Mouse (Mus musculus) hindbrain, postnatal 0 days (tissue): ENCODE data around the gene Bbs9. TPM values are rescaled to one million over a fixed set of nuclear protein-coding genes. Genes with fewer than 3 reads are reported as not detected.

Experiments
- ATAC-seq: fragments of 200-750 bp; cut with Nextera tagmentation; 2 replicates; pipeline ENCODE4 v1.8.0; 2017; ENCODE audit warnings: mild to moderate bottlenecking, moderate TSS enrichment, moderate library complexity
- DNase-seq: peaks from one replicate; pipeline ENCODE4 v3.0.0-alpha.2; 2015; ENCODE audit warnings: low spot score
- H3K27ac ChIP-seq: fragments of 300-500 bp; sonication (generic); 2 replicates; pipeline ENCODE4 v1.5.1; 2014; ENCODE audit warnings: mild to moderate bottlenecking
- H3K27me3 ChIP-seq: fragments of 300-500 bp; sonication (generic); 2 replicates; pipeline ENCODE4 v1.6.1; 2014; ENCODE audit warnings: low read length, mixed read lengths; ENCODE audit not compliant: insufficient read depth
- H3K36me3 ChIP-seq: fragments of 300-500 bp; sonication (generic); 2 replicates; pipeline ENCODE4 v1.6.1; 2014; ENCODE audit warnings: low read length, mixed read lengths; ENCODE audit not compliant: insufficient read depth
- H3K4me1 ChIP-seq: fragments of 300-500 bp; sonication (generic); 2 replicates; pipeline ENCODE4 v1.6.1; 2014; ENCODE audit warnings: antibody characterized with exemption, low read length, mixed read lengths; ENCODE audit not compliant: insufficient read depth
- H3K4me2 ChIP-seq: fragments of 300-500 bp; sonication (generic); 2 replicates; pipeline ENCODE4 v1.6.1; 2014; ENCODE audit warnings: low read depth, mild to moderate bottlenecking, low read length, moderate library complexity, mixed read lengths
- H3K4me3 ChIP-seq: fragments of 300-500 bp; sonication (generic); 2 replicates; pipeline ENCODE4 v1.5.1; 2014; ENCODE audit warnings: low read length
- H3K9ac ChIP-seq: fragments of 300-500 bp; sonication (generic); replicated peaks from 2 replicates; pipeline ENCODE4 v1.6.1; 2014; ENCODE audit warnings: mild to moderate bottlenecking, low read length, moderate library complexity, mixed read lengths
- H3K9me3 ChIP-seq: fragments of 300-500 bp; sonication (generic); 2 replicates; pipeline ENCODE4 v1.6.1; 2016; ENCODE audit warnings: low read length, mixed read lengths
- CTCF ChIP-seq: IDR thresholded peaks from 2 replicates; pipeline ENCODE4 v1.5.1; 2016; ENCODE audit warnings: antibody characterized with exemption, control low read depth, low read depth
- WGBS: fragments of 180-500 bp; shearing (Covaris S2); extraction: QIAGEN DNeasy Blood & Tissue Kit; methylation state at CpG from one replicate; pipeline ENCODE4 v1.1.7; 2014; 5-methylcytosine and 5-hydroxymethylcytosine counted together
- polyA plus RNA-seq: library from polyadenylated mRNA; unstranded; fragments of >200 nt; fragmentation: Nextera tagmentation; extraction: Ambion mirVana; gene quantifications from 2 replicates; pipeline ENCODE4 v1.2.1, GENCODE M21; 2015
- total RNA-seq: library from RNA; depleted of rRNA; stranded (reverse); fragments of >200 nt; gene quantifications from 2 replicates; pipeline ENCODE4 v1.2.3, GENCODE M21; 2014

Bbs9 gene
- total and polyA plus RNA-seq, 2 experiments from 2014 or later = 15.2 to 27.5 TPM

- Histone ChIP-seq H3K4me1 (no peaks in the 10 kb centered on the region), H3K36me3 (no peaks in the 10 kb centered on the region), H3K4me2 (no peak overlapping the region), H3K27me3 (no peaks in the 10 kb centered on the region), H3K9ac (no peak overlapping the region), H3K9me3 (no peaks in the 10 kb centered on the region), H3K27ac (no peak overlapping the region), H3K4me3 (no peak overlapping the region)
- no peak for TF ChIP-seq CTCF
- 79% methylated on average over 4 of the region's 4 CpGs for WGBS
- no peak for ATAC-seq
- no peak for DNase-seq
Measured at GRCm38 (mm10) chr9:22765618-22766220, 290.2 kb downstream of the Bbs9 start.

GRCm38 (mm10) chr9:22767154-22767553, 291.6 kb downstream of the Bbs9 start:
- WGBS = 93% methylated on average over 5 of the region's 5 CpGs

GRCm38 (mm10) chr9:22767860-22768259, 292.3 kb downstream of the Bbs9 start:
- no peak for DNase-seq
- H3K4me2 ChIP-seq = no peak overlapping the region

More at GRCm38 (mm10) chr9:22767154-22767553, 291.6 kb downstream of the Bbs9 start:
- no peak for DNase-seq
- Histone ChIP-seq H3K27me3 (no peaks in the 10 kb centered on the region), H3K9me3 (no peaks in the 10 kb centered on the region), H3K36me3 (no peaks in the 10 kb centered on the region), H3K4me3 (no peak overlapping the region), H3K4me2 (no peak overlapping the region), H3K4me1 (no peaks in the 10 kb centered on the region), H3K27ac (no peak overlapping the region), H3K9ac (no peak overlapping the region)
- ATAC-seq = no peak
- no peak for TF ChIP-seq CTCF

GRCm38 (mm10) chr9:22771785-22772184, 296.3 kb downstream of the Bbs9 start:
- WGBS = 92% methylated on average over 3 of the region's 3 CpGs
- Histone ChIP-seq H3K27me3 (no peaks in the 10 kb centered on the region), H3K4me2 (no peak overlapping the region), H3K4me3 (no peak overlapping the region), H3K9ac (no peak overlapping the region), H3K4me1 (0 out of 2 replicates have a peak, but pooled peaks cover 2% of the 10 kb centered on the region), H3K36me3 (no peaks in the 10 kb centered on the region), H3K27ac (no peak overlapping the region), H3K9me3 (no peaks in the 10 kb centered on the region)
- TF ChIP-seq CTCF = no peak
- DNase-seq (no peak), ATAC-seq (no peak)

More at GRCm38 (mm10) chr9:22767860-22768259, 292.3 kb downstream of the Bbs9 start:
- Histone ChIP-seq H3K9ac (no peak overlapping the region), H3K9me3 (no peaks in the 10 kb centered on the region), H3K4me1 (no peaks in the 10 kb centered on the region), H3K4me3 (no peak overlapping the region), H3K27ac (no peak overlapping the region), H3K36me3 (no peaks in the 10 kb centered on the region), H3K27me3 (no peaks in the 10 kb centered on the region)
- ATAC-seq = no peak
- no peak for TF ChIP-seq CTCF
- 78% methylated on average over 3 of the region's 3 CpGs for WGBS

- no peak overlapping the region for H3K27ac ChIP-seq
- WGBS = 80% methylated on average over 5 of the region's 5 CpGs
- H3K4me1 ChIP-seq = 0 out of 2 replicates have a peak, but pooled peaks cover 2% of the 10 kb centered on the region
- no peaks in the 10 kb centered on the region for H3K36me3 ChIP-seq
- no peak overlapping the region for H3K9ac ChIP-seq
- no peak overlapping the region for H3K4me3 ChIP-seq
- H3K27me3 ChIP-seq = no peaks in the 10 kb centered on the region
- ATAC-seq = no peak
- no peak for DNase-seq
- no peak for TF ChIP-seq CTCF
- no peak overlapping the region for H3K4me2 ChIP-seq
- H3K9me3 ChIP-seq = no peaks in the 10 kb centered on the region
Measured at GRCm38 (mm10) chr9:22776246-22776961, 300.9 kb downstream of the Bbs9 start.

- no peak overlapping the region for H3K4me3 ChIP-seq
- no peak overlapping the region for H3K27ac ChIP-seq
- WGBS = 94% methylated on average over 7 of the region's 7 CpGs
- H3K36me3 ChIP-seq = no peaks in the 10 kb centered on the region
- H3K9me3 ChIP-seq = no peaks in the 10 kb centered on the region
- no peak overlapping the region for H3K9ac ChIP-seq
- no peak overlapping the region for H3K4me2 ChIP-seq
- ATAC-seq (no peak), DNase-seq (no peak)
- TF ChIP-seq CTCF = no peak
- 0 out of 2 replicates have a peak, but pooled peaks cover 2% of the 10 kb centered on the region for H3K4me1 ChIP-seq
- no peaks in the 10 kb centered on the region for H3K27me3 ChIP-seq
Measured at GRCm38 (mm10) chr9:22777425-22777824, 301.9 kb downstream of the Bbs9 start.

GRCm38 (mm10) chr9:22779631-22780030, 304.1 kb downstream of the Bbs9 start:
- Histone ChIP-seq H3K9ac (no peak overlapping the region), H3K36me3 (no peaks in the 10 kb centered on the region), H3K27me3 (no peaks in the 10 kb centered on the region), H3K4me3 (no peak overlapping the region), H3K9me3 (no peaks in the 10 kb centered on the region), H3K4me2 (no peak overlapping the region), H3K27ac (no peak overlapping the region), H3K4me1 (0 out of 2 replicates have a peak, but pooled peaks cover 2% of the 10 kb centered on the region)
- no peak for ATAC-seq
- TF ChIP-seq CTCF = no peak
- WGBS = 90% methylated on average over 6 of the region's 6 CpGs
- no peak for DNase-seq
